Mouse (Mus musculus) forebrain, embryonic 13.5 days (tissue): ENCODE measurements at regions not wholly inside any gene's neighbourhood (a gene's known extent, or its start where the extent isn't known, plus 50 kb on each side); places are given as distances from the start of the nearest gene placed in this dataset.
A peak's percentile ranks its signal among the peaks of the same experiment; 100 is the strongest.

Experiments used
- ATAC-seq: fragments of 200-750 bp; cut with Nextera tagmentation; 2 replicates; pipeline ENCODE4 v1.8.0; 2017
- H3K27ac ChIP-seq: fragments of 300-500 bp; sonication (generic); 2 replicates; pipeline ENCODE4 v1.5.1; 2015; ENCODE audit warnings: inconsistent platforms, mild to moderate bottlenecking, moderate library complexity
- H3K27me3 ChIP-seq: fragments of 300-500 bp; sonication (generic); 2 replicates; pipeline ENCODE4 v1.6.1; 2015; ENCODE audit warnings: mild to moderate bottlenecking, inconsistent platforms
- H3K36me3 ChIP-seq: fragments of 300-500 bp; sonication (generic); 2 replicates; pipeline ENCODE4 v1.6.1; 2015; ENCODE audit warnings: mild to moderate bottlenecking, inconsistent platforms; ENCODE audit not compliant: poor library complexity, severe bottlenecking
- H3K4me1 ChIP-seq: fragments of 300-500 bp; sonication (generic); 2 replicates; pipeline ENCODE4 v1.6.1; 2015; ENCODE audit warnings: inconsistent platforms
- H3K4me2 ChIP-seq: fragments of 300-500 bp; sonication (generic); 2 replicates; pipeline ENCODE4 v1.6.1; 2015; ENCODE audit warnings: inconsistent platforms, mild to moderate bottlenecking, moderate library complexity
- H3K4me3 ChIP-seq: fragments of 300-500 bp; sonication (generic); 2 replicates; pipeline ENCODE4 v1.5.1; 2015; ENCODE audit warnings: mild to moderate bottlenecking, inconsistent platforms
- H3K9ac ChIP-seq: fragments of 300-500 bp; sonication (generic); 2 replicates; pipeline ENCODE4 v1.6.1; 2015; ENCODE audit warnings: mild to moderate bottlenecking, inconsistent platforms
- H3K9me3 ChIP-seq: fragments of 300-500 bp; sonication (generic); replicated peaks from 2 replicates; pipeline ENCODE4 v1.6.1; 2016; ENCODE audit warnings: inconsistent platforms
- WGBS: fragments of 180-500 bp; shearing (Covaris S2); methylation state at CpG from one replicate; pipeline ENCODE4 v1.1.7; 2015; 5-methylcytosine and 5-hydroxymethylcytosine counted together

- Histone ChIP-seq H3K9me3 (0 out of 2 replicates have a peak, but pooled peaks cover 4% of the 10 kb centered on the region), H3K4me1 (no peaks in the 10 kb centered on the region), H3K36me3 (no peaks in the 10 kb centered on the region), H3K4me3 (no peak overlapping the region), H3K9ac (no peak overlapping the region), H3K27ac (no peak overlapping the region), H3K4me2 (no peak overlapping the region), H3K27me3 (no peaks in the 10 kb centered on the region)
- no peak for ATAC-seq
- WGBS = 86% methylated on average over 3 of the region's 3 CpGs
Measured at GRCm38 (mm10) chr17:84869074-84869722, 78.6 kb upstream of the Lrpprc start.

- ATAC-seq = no peak
Measured at GRCm38 (mm10) chr17:84873554-84873953, 83.0 kb upstream of the Lrpprc start.

DNA sequence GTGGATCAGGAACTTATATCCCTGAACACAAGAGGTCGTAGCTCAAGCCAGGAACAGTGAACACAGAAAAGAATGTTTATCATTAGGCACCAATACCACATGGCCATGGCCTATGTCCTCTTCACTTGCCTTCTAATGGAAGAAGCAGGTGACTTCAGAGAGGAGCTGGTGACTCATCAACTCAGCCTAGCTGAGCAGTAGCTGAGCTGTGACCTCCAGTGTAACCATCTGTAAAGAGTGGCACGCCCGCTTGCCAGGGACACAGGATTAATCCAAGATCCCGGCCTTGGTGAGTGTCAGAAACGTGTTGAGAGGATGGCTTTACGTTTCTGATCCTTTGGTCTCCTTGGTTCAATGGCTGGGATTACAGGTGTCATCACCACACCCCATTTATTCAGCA, 82.0 kb upstream of the Ppm1b start:
- no peaks in the 10 kb centered on the region for H3K9me3 ChIP-seq
- H3K27ac ChIP-seq = no peak overlapping the region
- WGBS = 79% methylated on average over 6 of the region's 6 CpGs
- H3K36me3 ChIP-seq = no peaks in the 10 kb centered on the region
- H3K4me1 ChIP-seq = no peaks in the 10 kb centered on the region
- no peak overlapping the region for H3K9ac ChIP-seq
- H3K4me2 ChIP-seq = no peak overlapping the region
- H3K27me3 ChIP-seq = no peaks in the 10 kb centered on the region
- ATAC-seq = no peak
- H3K4me3 ChIP-seq = no peak overlapping the region

More at GRCm38 (mm10) chr17:84873554-84873953, 83.0 kb upstream of the Lrpprc start:
- H3K27me3 ChIP-seq = no peaks in the 10 kb centered on the region
- H3K27ac ChIP-seq = no peak overlapping the region
- no peak overlapping the region for H3K4me2 ChIP-seq
- no peak overlapping the region for H3K4me3 ChIP-seq
- H3K36me3 ChIP-seq = no peaks in the 10 kb centered on the region
- H3K9ac ChIP-seq = no peak overlapping the region
- 79% methylated on average over 7 of the region's 7 CpGs for WGBS
- no peaks in the 10 kb centered on the region for H3K9me3 ChIP-seq
- no peaks in the 10 kb centered on the region for H3K4me1 ChIP-seq

GRCm38 (mm10) chr17:84875031-84875430, 81.5 kb upstream of the Ppm1b start:
- Histone ChIP-seq H3K27ac (no peak overlapping the region), H3K36me3 (no peaks in the 10 kb centered on the region), H3K4me3 (no peak overlapping the region), H3K4me2 (no peak overlapping the region), H3K9me3 (no peaks in the 10 kb centered on the region), H3K27me3 (no peaks in the 10 kb centered on the region), H3K9ac (no peak overlapping the region), H3K4me1 (no peaks in the 10 kb centered on the region)
- 73% methylated on average over 6 of the region's 6 CpGs for WGBS
- ATAC-seq = no peak

GRCm38 (mm10) chr17:84876037-84876436, 80.5 kb upstream of the Ppm1b start:
- Histone ChIP-seq H3K27ac (no peak overlapping the region), H3K9me3 (no peaks in the 10 kb centered on the region), H3K4me3 (no peak overlapping the region), H3K4me2 (no peak overlapping the region), H3K27me3 (no peaks in the 10 kb centered on the region), H3K4me1 (no peaks in the 10 kb centered on the region), H3K9ac (no peak overlapping the region), H3K36me3 (no peaks in the 10 kb centered on the region)
- no peak for ATAC-seq
- 91% methylated on average over 4 of the region's 4 CpGs for WGBS

GRCm38 (mm10) chr17:84877176-84877863, 79.2 kb upstream of the Ppm1b start:
- Histone ChIP-seq H3K36me3 (no peaks in the 10 kb centered on the region), H3K4me2 (no peak overlapping the region), H3K4me3 (no peak overlapping the region), H3K27ac (no peak overlapping the region), H3K9me3 (no peaks in the 10 kb centered on the region), H3K27me3 (no peaks in the 10 kb centered on the region), H3K9ac (no peak overlapping the region), H3K4me1 (no peaks in the 10 kb centered on the region)
- WGBS = 81% methylated on average over 14 of the region's 14 CpGs
- ATAC-seq = peak; percentile 61

DNA sequence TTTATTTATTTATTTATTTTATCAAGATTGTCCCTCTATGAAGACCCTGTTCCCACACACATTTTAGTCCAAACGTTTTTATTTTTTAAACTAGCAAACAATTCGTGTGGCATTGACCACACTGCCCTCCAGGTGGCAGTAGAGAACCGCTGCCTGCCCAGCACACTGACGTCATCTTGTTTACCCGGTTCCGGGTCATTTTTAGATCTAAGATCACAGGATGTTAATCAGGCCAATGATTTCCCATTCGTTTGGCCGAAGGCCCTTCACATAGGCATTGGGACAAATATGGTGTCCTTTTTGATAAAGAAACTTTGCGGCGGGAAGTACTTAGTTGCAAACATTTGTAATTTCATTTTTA, 78.7 kb upstream of the Ppm1b start:
- H3K36me3 ChIP-seq = no peaks in the 10 kb centered on the region
- no peaks in the 10 kb centered on the region for H3K4me1 ChIP-seq
- ATAC-seq = peak; percentile 59
- no peaks in the 10 kb centered on the region for H3K27me3 ChIP-seq
- H3K27ac ChIP-seq = no peak overlapping the region
- WGBS = 17% methylated on average over 10 of the region's 10 CpGs
- no peak overlapping the region for H3K9ac ChIP-seq
- no peaks in the 10 kb centered on the region for H3K9me3 ChIP-seq
- H3K4me3 ChIP-seq = 0 out of 2 replicates have a peak overlapping the region, but pooled peaks have one; percentile 12
- peak overlapping the region; percentile 43 for H3K4me2 ChIP-seq

DNA sequence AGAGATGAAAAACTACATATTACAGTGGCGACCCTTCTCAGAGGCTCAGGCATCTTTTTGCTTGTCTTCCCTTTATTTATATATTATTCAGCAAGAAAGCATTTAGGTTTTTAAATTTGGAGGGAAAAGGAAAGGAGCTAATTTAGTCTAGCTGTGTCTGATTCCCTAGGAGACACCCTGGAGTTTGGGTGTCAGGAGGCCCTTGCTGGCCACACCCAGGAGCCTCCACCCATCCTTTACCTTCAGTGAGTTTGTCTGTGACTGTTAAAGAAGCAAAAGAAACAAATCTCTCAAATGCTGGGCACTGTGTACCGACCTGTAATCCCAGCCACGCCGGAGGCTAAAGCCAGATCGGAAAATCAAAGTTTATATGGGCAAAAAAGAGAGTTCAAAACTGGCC, 78.2 kb upstream of the Ppm1b start:
- 86% methylated on average over 5 of the region's 5 CpGs for WGBS
- H3K4me2 ChIP-seq = peak overlapping the region; percentile 43; the same call in 1 of the 2 replicates

DNA sequence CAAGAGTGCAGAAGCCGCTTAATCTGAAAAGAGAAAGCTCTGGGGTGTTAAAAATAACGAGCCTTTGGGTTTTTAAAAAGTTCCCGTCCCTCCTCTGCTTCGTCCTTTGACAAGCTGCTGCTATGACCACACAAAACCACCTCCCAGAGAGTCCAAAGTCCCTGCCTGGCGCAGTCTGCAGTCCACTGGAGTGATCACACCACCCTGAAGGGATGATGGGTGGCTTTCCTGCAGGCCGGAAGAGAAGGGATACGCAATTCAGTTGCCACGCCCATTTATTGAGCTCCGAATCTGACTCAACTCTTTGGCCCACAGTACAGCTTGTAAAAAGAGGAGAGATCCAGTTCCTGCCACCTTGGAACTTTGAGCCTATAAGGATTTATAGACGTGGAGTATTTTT, 77.4 kb upstream of the Ppm1b start:
- Histone ChIP-seq H3K27ac (no peak overlapping the region), H3K4me1 (no peaks in the 10 kb centered on the region), H3K4me2 (no peak overlapping the region), H3K9ac (no peak overlapping the region), H3K4me3 (no peak overlapping the region), H3K36me3 (no peaks in the 10 kb centered on the region), H3K9me3 (no peaks in the 10 kb centered on the region), H3K27me3 (no peaks in the 10 kb centered on the region)
- 66% methylated on average over 10 of the region's 10 CpGs for WGBS
- ATAC-seq = no peak

More for the DNA sequence above, 78.2 kb upstream of the Ppm1b start:
- Histone ChIP-seq H3K36me3 (no peaks in the 10 kb centered on the region), H3K4me1 (no peaks in the 10 kb centered on the region), H3K4me3 (no peak overlapping the region), H3K27me3 (no peaks in the 10 kb centered on the region), H3K9ac (no peak overlapping the region), H3K9me3 (no peaks in the 10 kb centered on the region), H3K27ac (no peak overlapping the region)
- no peak for ATAC-seq

GRCm38 (mm10) chr17:84880946-84881345, 75.6 kb upstream of the Ppm1b start:
- Histone ChIP-seq H3K36me3 (no peaks in the 10 kb centered on the region), H3K27ac (no peak overlapping the region), H3K9me3 (no peaks in the 10 kb centered on the region), H3K9ac (no peak overlapping the region), H3K4me1 (no peaks in the 10 kb centered on the region), H3K4me3 (no peak overlapping the region), H3K4me2 (no peak overlapping the region), H3K27me3 (no peaks in the 10 kb centered on the region)
- ATAC-seq = no peak
- WGBS = 87% methylated on average over 2 of the region's 2 CpGs

DNA sequence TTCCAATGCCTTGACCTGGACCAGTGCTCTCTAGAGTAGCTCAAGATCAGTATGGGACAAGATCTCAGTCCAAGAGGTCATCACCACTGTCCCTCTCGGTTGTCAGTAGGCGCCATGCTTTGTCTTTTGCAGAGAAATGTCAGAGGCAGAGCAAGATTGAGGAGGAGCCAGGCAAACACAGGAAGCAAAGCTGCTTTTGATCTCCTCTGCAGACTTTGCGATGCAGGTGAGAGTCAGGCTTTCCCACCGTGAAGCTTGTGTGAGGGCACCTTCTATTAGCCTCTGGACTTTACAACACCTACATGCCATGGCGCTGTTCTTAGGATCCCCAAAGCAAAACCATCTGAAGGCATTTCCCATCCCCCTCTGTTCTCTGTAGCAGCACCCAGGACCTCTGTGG, 68.0 kb upstream of the Ppm1b start:
- H3K27me3 ChIP-seq = no peaks in the 10 kb centered on the region
- H3K9me3 ChIP-seq = no peaks in the 10 kb centered on the region
- no peak overlapping the region for H3K4me3 ChIP-seq
- whole genome bisulfite sequencing = 93% methylated on average over 5 of the region's 5 CpGs
- no peak overlapping the region for H3K27ac ChIP-seq
- no peaks in the 10 kb centered on the region for H3K4me1 ChIP-seq
- no peak for ATAC-seq
- H3K9ac ChIP-seq = no peak overlapping the region
- H3K4me2 ChIP-seq = no peak overlapping the region
- H3K36me3 ChIP-seq = no peaks in the 10 kb centered on the region

DNA sequence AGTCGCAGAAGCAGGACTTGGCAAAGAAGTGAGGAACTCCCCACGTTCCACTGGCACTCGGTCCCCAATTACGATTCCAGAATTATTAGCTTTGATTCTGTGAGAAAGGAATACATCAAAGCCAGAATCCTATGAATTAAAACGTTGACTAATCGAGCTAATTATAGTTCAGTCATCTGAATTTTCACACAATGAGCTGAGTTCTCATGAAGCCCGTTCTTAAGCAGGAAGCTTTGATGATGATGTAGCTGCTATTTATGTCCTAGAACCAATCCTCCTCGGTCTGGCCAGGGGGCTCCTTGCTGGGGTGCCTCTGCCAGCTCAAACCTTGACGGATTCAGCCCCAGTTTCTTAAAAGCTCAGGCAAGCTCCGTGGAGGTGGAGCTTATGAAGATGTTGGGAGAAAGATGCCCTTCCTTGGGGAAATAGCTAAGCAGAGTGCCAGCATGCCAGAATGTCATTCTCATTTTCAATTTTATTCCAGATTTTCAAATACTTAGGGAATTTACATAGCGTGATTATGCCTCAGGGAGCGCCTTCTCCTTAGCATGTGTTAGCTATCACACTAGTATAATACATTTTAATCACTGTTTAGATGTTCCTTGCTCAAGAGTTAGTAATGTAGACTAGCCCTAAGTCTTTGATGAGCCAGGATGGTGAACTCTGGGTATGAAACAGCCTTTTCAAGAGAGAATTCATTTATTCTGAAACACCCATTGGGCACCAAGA, 65.5 kb upstream of the Ppm1b start:
- no peaks in the 10 kb centered on the region for H3K27me3 ChIP-seq
- H3K4me1 ChIP-seq = no peaks in the 10 kb centered on the region
- no peak overlapping the region for H3K4me2 ChIP-seq
- H3K4me3 ChIP-seq = no peak overlapping the region
- H3K9ac ChIP-seq = no peak overlapping the region
- no peak overlapping the region for H3K27ac ChIP-seq
- H3K9me3 ChIP-seq = no peaks in the 10 kb centered on the region
- ATAC-seq = no peak
- no peaks in the 10 kb centered on the region for H3K36me3 ChIP-seq
- 50% methylated on average over 12 of the region's 12 CpGs for WGBS
